In the genomic region with DNA sequence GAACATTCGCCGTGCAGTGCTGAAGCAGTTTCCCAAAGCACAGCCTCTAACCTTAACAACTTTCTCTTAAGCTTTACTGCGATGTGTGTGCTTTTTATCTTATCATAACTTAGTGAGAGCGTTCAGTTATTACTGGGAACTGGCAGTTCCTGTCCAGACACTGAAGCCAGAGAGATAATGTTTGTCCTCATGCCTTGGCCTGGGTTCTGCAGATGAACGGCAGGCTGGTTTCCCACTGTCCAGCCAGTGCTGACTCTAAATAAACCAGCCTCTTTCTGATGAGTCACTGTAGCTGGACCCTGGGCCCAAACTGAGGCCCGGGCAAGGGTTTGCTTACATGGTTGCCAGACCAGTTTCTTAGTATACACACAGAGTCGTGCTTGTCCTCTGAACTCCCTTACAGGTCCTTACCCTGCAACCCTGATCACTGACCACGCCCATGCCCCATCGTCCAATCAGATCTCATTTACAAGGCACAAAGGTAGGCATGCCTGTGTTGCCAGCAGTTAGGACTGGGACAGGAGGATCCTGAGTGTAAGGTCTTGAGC, we compare ENCODE assay signal across 9 mouse cellular contexts. TPM values are rescaled to one million over a fixed set of nuclear protein-coding genes. Genes with fewer than 3 reads are reported as not detected.
DNase-seq lines count a peak whose midpoint lies in the region; ATAC-seq and TF ChIP-seq lines count a peak whose summit lies in the region.
"Had no signal": no experiment of that assay in that cellular context is flagged by ENCODE, and none has a peak within 500 bp of the region (broad histone marks: within the 10 kb centered on the region; RNA-seq: fewer than 3 reads in every experiment).

No protein-coding gene starts in this region.

- peaks cover 21 to 26% of the 10 kb centered on the region in 2 experiments for H3K4me1 ChIP-seq in liver, embryonic 14.5 days (replicated peaks; ENCODE audit: control insufficient read depth in 2 of 2, insufficient read depth in 2 of 2, low read length in 1 of 2)
- H3K4me1 ChIP-seq: forebrain, embryonic 12.5 days had no signal

- peak overlapping the region; percentile 19 to 23; a peak in 3 of 4 replicates for H3K4me3 ChIP-seq in liver, embryonic 14.5 days (ENCODE audit: insufficient read depth in 1 of 2, low read depth in 2 of 2, low read length in 2 of 2)
- H3K4me3 ChIP-seq: forebrain, embryonic 12.5 days had no signal

- no peaks in the 10 kb centered on the region for H3K27me3 ChIP-seq in liver, embryonic 14.5 days (ENCODE audit: control insufficient read depth, insufficient read depth, low read length)
- H3K27me3 ChIP-seq: forebrain, embryonic 12.5 days had no signal

- H3K9ac ChIP-seq in liver, embryonic 14.5 days (replicated peaks): peak overlapping the region; percentile 54
- H3K9ac ChIP-seq: forebrain, embryonic 12.5 days had no signal

- peak overlapping the region; percentile 65 for H3K4me2 ChIP-seq in liver, embryonic 14.5 days (ENCODE audit: low read depth)
- H3K4me2 ChIP-seq: forebrain, embryonic 12.5 days had no signal

- no peaks in the 10 kb centered on the region for H3K36me3 ChIP-seq in liver, embryonic 14.5 days (replicated peaks; ENCODE audit: control insufficient read depth, insufficient read depth, low read depth)
- H3K36me3 ChIP-seq: forebrain, embryonic 12.5 days had no signal

- TF ChIP-seq EP300 in liver, embryonic 14.5 days (IDR thresholded peaks at IDR 0.05; ENCODE audit: low read depth): peak; percentile 85

- peak; percentile 95 for ATAC-seq in liver, embryonic 14.5 days (ENCODE audit: insufficient read depth)
- no peak for ATAC-seq in activated CD4-positive, CD25-positive, alpha-beta regulatory T cell, adult 4 months

- 7% methylated on average over 9 of the region's 9 CpGs for WGBS in liver, embryonic 14.5 days (ENCODE audit: insufficient replicate concordance)

- DNase-seq in ovary, postnatal 36 days (ENCODE audit: low spot score): peak; percentile 13
- DNase-seq in ovary, postnatal 10 days (ENCODE audit: low spot score): no peak
- peak; percentile 87 for DNase-seq in heart, adult 8-10 months (ENCODE audit: low spot score)
- DNase-seq in liver, embryonic 14.5 days (ENCODE audit: low read depth in 3 of 3, low spot score in 3 of 3): peak; percentile 73 to 86 (median 76)
- peak; percentile 76 to 79 for DNase-seq in urinary bladder, postnatal 36 days (ENCODE audit: low spot score in 2 of 2)
- no peak for DNase-seq in thymus, adult 18-20 months
- no peak for DNase-seq in layer of hippocampus, adult 18-20 months (ENCODE audit: low spot score in 2 of 2)

- H3K9me3 ChIP-seq in liver, embryonic 14.5 days (ENCODE audit: control insufficient read depth, low read length): no peaks in the 10 kb centered on the region; the same call in 1 of the 2 replicates
- H3K9me3 ChIP-seq: forebrain, embryonic 12.5 days had no signal

- H3K27ac ChIP-seq in liver, embryonic 14.5 days: peak overlapping the region; percentile 88
- H3K27ac ChIP-seq: forebrain, embryonic 12.5 days had no signal

- TF ChIP-seq CTCF in liver, embryonic 14.5 days (IDR thresholded peaks at IDR 0.05; ENCODE audit: low read depth): no peak

RNA-seq across cellular contexts. Expression of a gene that starts 11.3 kb away (rescaled TPM):
- 10 to 100 TPM; 12.1 to 13.7 (median 13.4) TPM for total RNA-seq in heart, adult 8-10 months (2022)
- 2.2 and 3.1 TPM in 2 replicates for polyA plus RNA-seq in liver, embryonic 14.5 days (2012; rRNA removed)
- polyA plus RNA-seq in liver, embryonic 14.5 days (2014; fragmentation: Nextera tagmentation; extraction: Ambion mirVana): 3.0 and 3.1 TPM in 2 replicates
- 10 to 100 TPM; 11.6 to 18.4 TPM for polyA plus RNA-seq in activated CD4-positive, CD25-positive, alpha-beta regulatory T cell, adult 4 months (2017; shearing (Covaris generic))
- total RNA-seq in layer of hippocampus, adult 18-20 months (2021): 10 to 100 TPM; 35.6 to 36.3 TPM

RNA-seq across cellular contexts. Expression of a gene that starts 26.1 kb away (rescaled TPM):
- total RNA-seq in heart, adult 8-10 months (2022): 100 to 1,000 TPM in 3 of 4 experiments, 10 to 100 TPM in 1; 87.6 to 131 (median 118) TPM
- polyA plus RNA-seq in liver, embryonic 14.5 days (2012; rRNA removed): 33.5 and 48.1 TPM in 2 replicates
- polyA plus RNA-seq in liver, embryonic 14.5 days (2014; fragmentation: Nextera tagmentation; extraction: Ambion mirVana): 56.4 and 64.2 TPM in 2 replicates
- polyA plus RNA-seq in activated CD4-positive, CD25-positive, alpha-beta regulatory T cell, adult 4 months (2017; shearing (Covaris generic)): 10 to 100 TPM; 57.9 to 78.4 TPM
- 10 to 100 TPM; 91.5 to 95.0 TPM for total RNA-seq in layer of hippocampus, adult 18-20 months (2021)

Comparison
In these comparisons a context has a peak if more than half of its experiments do, and no peak if none do; other contexts are left out.
1. DNase-seq: peak in ovary, postnatal 36 days (single experiment), heart, adult 8-10 months (single experiment), liver, embryonic 14.5 days (3 of 3) and urinary bladder, postnatal 36 days (2 of 2); none in ovary, postnatal 10 days (single experiment), thymus, adult 18-20 months (0 of 2) and layer of hippocampus, adult 18-20 months (0 of 2).